Mouse (Mus musculus): ENCODE measurements at regions not wholly inside any gene's neighbourhood (a gene's known extent, or its start where the extent isn't known, plus 50 kb on each side); places are given as distances from the start of the nearest gene placed in this dataset.

DNA sequence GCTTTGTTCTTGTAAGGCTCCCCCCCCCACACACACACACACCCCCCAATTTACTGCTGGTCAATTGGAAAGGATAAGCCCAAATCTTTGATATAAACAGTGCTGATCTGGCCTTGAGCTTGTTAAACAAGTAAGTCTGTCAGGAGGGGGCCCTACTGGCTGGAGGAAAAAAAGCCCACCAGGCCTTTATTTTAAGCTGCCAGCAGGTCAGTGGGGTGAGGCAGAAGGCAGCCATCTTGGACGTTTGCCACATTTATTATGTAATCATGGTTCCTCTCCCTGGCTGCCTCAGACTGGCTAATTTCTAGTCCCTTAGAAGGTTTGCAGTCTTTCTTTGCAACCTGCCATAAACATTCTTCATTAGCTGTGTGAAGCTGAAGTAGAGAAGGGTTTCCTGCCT lies 75.9 kb upstream of the Med14 start:
- DNase-seq (ENCODE audit: low spot score), result peak; percentile 73

DNA sequence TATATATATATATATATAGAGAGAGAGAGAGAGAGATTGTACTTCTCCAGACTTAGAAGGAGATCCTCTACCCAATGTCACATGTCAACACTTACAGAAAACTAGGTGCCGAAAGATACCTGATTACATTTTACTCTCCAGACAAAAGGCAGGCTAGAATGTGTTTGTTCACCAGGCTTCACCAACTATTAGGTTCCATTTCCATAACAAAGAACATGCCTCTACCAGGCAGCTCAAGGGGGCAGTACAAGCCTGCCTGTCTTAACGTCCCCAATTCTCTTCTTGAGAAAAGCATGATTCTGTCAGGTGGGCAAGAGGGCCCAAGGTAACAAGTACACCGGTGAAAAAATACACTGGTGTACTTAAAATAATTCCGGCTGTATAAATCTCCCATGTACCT lies 72.8 kb upstream of the Med14 start:
- DNase-seq (ENCODE audit: low spot score), result no peak

DNA sequence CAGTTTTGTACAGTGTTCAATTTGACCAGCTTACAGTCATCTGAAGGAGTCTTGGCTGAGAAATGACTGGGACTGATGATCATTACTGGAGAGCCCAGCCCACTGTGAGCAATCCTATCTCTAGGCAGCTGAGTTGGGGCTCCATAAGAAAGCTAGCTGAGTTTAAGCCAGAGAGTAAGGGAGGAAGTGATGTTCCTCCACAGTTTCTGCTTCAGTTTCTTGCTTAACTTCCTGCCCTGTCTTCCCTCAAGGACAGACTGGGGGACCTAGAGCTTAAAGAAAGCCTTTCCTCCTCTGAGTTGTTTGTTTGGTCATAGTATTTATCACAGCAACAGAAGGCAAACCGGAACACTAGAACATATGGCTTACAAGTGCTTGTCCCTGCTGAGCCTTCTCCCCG lies 70.8 kb upstream of the Med14 start:
- DNase-seq (ENCODE audit: low spot score), result no peak

DNA sequence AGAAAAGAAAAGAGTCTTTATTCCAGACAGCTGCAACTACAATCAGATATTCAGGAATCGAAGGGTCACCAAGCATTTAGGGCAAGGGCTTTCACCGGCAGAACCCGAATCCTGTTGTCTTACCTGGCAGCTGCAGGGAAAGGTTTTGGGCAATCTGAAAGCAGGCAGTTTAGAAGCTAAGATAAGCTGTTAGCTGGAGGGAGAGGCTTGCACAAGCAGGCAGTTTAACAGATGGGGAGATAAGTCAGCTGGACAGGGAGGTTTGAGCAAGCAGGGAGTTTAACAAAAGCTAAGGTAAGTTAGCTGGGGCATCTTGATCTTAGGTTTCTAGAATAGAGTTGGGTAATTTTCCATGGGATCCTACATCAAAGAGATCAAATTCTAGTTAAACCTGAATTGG lies 67.3 kb upstream of the Med14 start:
- DNase-seq (ENCODE audit: low spot score), result no peak

GRCm38 (mm10) chrX:12827299-12827872 lies 65.5 kb upstream of the Med14 start:
- DNase-seq (ENCODE audit: low spot score), result no peak

GRCm38 (mm10) chrX:12826646-12827045 lies 64.8 kb upstream of the Med14 start:
- DNase-seq (ENCODE audit: low spot score), result no peak

- no peak for DNase-seq (ENCODE audit: low spot score)
These were observed 63.4 kb upstream of the Med14 start for GRCm38 (mm10) chrX:12825262-12825661.

DNA sequence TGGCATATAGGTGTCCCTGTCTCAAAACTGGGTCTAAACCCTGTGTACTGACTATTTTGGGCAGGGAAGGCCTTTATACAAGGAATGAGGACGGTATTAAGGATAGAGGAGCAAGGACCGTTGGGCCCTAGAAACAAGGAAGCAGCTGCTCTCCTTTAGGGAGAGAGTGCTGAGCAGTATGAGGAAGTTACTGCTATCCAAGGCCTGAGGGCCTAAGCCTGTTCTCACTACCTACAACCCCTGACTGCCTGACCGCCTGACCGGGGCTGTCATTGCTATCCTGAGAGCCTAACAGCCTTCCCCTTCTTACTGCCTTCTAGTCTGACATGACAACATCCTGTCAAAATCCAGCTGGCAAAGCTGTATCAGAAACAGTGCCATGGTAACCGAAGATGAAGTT lies 62.6 kb upstream of the Med14 start:
- DNase-seq (ENCODE audit: low spot score), result no peak

GRCm38 (mm10) chrX:12822777-12823176 lies 60.9 kb upstream of the Med14 start:
- DNase-seq (ENCODE audit: low spot score), result no peak

GRCm38 (mm10) chrX:12813083-12813660 lies 51.3 kb upstream of the Med14 start:
- DNase-seq (ENCODE audit: low spot score), result no peak
